Comparison of ENCODE assay signal across 28 mouse cellular contexts in the genomic region with DNA sequence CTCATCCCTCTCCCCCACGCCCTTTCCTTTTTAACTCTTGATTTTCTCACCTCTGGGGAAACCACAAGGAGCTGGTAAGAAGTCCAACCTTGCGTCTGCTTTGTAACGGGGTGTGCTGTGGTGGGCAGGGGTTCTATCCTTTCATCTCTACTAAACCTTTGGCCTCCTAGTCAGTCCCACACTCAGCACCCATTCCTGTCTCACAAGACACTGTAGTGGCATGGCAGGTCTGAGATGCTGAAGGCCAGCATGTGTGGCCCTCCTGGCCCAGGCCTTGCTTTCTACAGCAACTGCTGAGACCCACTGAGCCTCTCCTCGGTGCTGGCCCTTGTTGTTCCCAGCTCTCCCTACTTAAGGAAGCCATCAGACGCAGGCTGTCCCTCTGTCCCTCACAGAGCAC.
"Had no signal": no experiment of that assay in that cellular context is flagged by ENCODE, and none has a peak within 500 bp of the region (broad histone marks: within the 10 kb centered on the region; RNA-seq: fewer than 3 reads in every experiment).

No protein-coding gene starts in this region.

- DNase-seq: cerebellum, adult 8-10 months; cerebellum, adult 9-10 months; cerebellum, adult 9-11 months; cerebellum, postnatal 10 days; cerebellum, postnatal 14 days; cerebellum, postnatal 25 days; cerebellum, postnatal 36 days; embryo, embryonic 11 days; forebrain, postnatal 0 days; gastrocnemius, adult 2 months; gastrocnemius, postnatal 10 days; gastrocnemius, postnatal 14 days; gastrocnemius, postnatal 25 days; gastrocnemius, postnatal 36 days; heart, adult 11 months; heart, adult 18-20 months; heart, adult 2 months had no signal

- H3K27me3 ChIP-seq: embryonic facial prominence, embryonic 12.5 days; embryonic facial prominence, embryonic 13.5 days; embryonic facial prominence, embryonic 15.5 days; forebrain, embryonic 12.5 days; forebrain, embryonic 13.5 days; forebrain, embryonic 15.5 days had no signal

- H3K27ac ChIP-seq: embryonic facial prominence, embryonic 10.5 days; embryonic facial prominence, embryonic 12.5 days; embryonic facial prominence, embryonic 13.5 days; embryonic facial prominence, embryonic 15.5 days; forebrain, embryonic 10.5 days; forebrain, embryonic 12.5 days; forebrain, embryonic 13.5 days; forebrain, embryonic 15.5 days; gastrocnemius, adult 2 months; heart, adult 2 months had no signal

- H3K9ac ChIP-seq: embryonic facial prominence, embryonic 12.5 days; embryonic facial prominence, embryonic 13.5 days; embryonic facial prominence, embryonic 15.5 days; forebrain, embryonic 12.5 days; forebrain, embryonic 15.5 days; forebrain, postnatal 0 days had no signal

- ATAC-seq: forebrain, embryonic 13.5 days; forebrain, embryonic 14.5 days; forebrain, embryonic 15.5 days; forebrain, embryonic 16.5 days; forebrain, postnatal 0 days had no signal

- H3K9me3 ChIP-seq: embryonic facial prominence, embryonic 10.5 days; embryonic facial prominence, embryonic 12.5 days; embryonic facial prominence, embryonic 13.5 days; embryonic facial prominence, embryonic 15.5 days; forebrain, embryonic 10.5 days; forebrain, embryonic 12.5 days; forebrain, embryonic 13.5 days; forebrain, embryonic 15.5 days had no signal

- H3K4me2 ChIP-seq: embryonic facial prominence, embryonic 12.5 days; embryonic facial prominence, embryonic 13.5 days; embryonic facial prominence, embryonic 15.5 days; forebrain, embryonic 12.5 days; forebrain, embryonic 13.5 days; forebrain, embryonic 15.5 days had no signal

- H3K4me3 ChIP-seq: embryonic facial prominence, embryonic 10.5 days; embryonic facial prominence, embryonic 12.5 days; embryonic facial prominence, embryonic 13.5 days; embryonic facial prominence, embryonic 15.5 days; erythroblast, embryonic 14.5 days; forebrain, embryonic 10.5 days; forebrain, embryonic 12.5 days; forebrain, embryonic 13.5 days; forebrain, embryonic 15.5 days; gastrocnemius, adult 2 months; heart, adult 2 months had no signal
